Mouse (Mus musculus) R1 (cell line): ENCODE measurements at regions not wholly inside any gene's neighbourhood (a gene's known extent, or its start where the extent isn't known, plus 50 kb on each side); places are given as distances from the start of the nearest gene placed in this dataset.
"Not testable (repeated sequence)": the region's sequence is repeated elsewhere in the genome, so short reads cannot be mapped to it uniquely, and the experiment has no call there.

ENCODE experiments used
- DNase-seq: peaks from one replicate; pipeline ENCODE4 v3.0.0-alpha.2; 2018; ENCODE audit warnings: low read depth, low spot score

DNA sequence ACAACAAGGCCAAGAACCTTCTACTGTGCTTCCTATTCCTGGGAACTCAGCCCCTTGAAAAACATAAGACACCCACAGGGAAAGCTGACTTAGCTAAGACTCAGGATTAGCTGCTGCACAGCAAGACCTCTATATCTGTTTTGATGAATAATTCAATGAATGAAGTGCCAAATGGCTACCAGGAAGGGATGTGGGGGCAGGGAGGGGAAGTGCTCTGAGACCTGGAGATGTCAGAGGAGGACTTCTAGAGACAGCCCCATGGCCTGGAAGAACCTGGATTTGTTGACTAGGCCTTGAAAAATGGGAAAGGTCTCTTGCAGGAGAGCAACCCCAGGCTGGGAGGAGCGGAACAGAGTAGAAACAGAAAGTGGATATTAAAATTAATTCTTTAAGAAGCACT, 388.5 kb upstream of the Klhl29 start:
- DNase-seq = peak; percentile 3

DNA sequence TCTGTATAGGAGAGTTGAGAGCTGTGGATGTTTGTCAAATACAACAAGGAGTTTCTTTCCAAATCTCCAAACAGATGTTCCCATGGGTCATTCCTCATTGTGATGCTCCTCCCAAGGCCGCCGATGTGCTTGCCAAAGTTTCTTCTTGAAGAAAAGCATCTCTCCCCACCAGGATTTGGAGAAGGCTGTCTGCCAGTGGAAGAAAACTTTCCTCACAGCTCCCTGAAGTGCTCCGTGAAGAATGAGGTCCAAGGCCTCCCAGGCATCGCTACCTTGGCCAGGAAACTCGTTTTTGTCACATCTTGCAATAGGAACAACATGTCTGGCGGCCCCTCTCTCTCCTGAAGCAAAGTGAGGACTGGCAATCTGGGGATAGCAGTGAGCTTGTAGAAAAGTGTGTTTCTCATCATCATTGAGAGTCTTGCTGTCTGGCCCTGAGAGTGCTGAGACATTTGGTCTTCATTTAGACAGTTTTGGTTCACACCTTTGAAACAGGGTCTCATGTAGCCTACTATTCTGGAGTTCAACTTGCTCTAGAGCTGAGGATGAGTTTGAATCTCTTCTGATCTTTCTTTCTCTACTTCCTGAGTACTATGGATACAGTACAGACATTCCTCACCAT, 386.9 kb upstream of the Klhl29 start:
- DNase-seq = no peak

DNA sequence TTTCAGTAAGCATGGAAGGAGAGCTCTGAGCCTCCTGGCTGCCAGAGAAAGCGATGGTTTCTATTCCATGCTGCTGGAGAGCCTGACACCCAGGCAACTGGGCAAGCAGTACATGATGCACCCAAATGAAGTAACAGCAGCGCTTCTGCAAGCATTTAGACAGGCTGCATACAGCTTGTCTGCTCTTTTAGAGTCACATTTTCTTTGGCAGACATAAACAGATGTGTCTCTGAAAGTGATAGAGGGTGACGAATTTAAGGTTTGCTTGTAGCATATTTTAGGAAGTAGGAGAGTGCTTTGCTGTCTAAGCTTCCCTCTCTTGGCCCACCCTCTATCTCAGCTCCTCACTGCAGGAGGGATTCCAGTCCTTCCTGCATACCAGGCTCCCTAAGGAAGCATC, 384.0 kb upstream of the Klhl29 start:
- DNase-seq = no peak

DNA sequence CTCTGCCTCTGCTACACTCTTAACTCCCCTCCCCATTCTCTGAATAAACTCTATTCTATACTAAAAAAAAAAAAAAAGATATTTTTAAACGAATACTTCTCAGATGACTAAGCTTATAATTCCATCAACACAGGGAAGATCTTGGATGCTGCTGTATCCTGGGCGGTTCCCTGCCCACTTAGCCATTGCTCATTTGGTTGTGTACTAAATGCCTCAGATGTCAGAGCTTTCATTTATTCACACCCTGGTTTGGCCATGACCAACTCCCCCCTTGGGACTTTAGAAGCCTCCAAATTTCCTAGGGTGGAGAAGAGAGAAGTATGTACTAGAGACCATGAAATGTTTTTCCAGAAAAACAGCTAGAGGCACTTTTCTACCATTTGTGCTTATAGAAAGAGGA, 382.3 kb upstream of the Klhl29 start:
- DNase-seq = no peak

DNA sequence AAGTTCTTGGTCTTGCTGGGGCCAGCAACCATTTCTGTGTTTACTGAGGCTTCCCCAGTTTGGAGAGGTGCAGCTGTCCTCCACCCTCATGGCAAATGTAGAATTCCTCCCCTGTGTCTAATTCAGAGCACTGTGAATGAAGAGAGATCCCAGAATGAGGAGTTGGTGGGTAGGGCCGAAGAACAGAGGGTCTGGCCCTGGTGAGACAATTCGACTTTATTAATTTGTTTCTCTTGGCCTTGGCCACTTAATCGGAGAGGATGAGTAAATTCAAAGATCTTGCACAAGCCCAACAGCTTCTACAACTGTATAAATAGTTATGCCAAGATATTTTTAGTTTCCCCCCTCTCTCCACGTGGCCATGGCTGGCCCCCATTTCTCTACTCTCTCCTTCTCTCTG, 381.9 kb upstream of the Klhl29 start:
- DNase-seq = no peak

DNA sequence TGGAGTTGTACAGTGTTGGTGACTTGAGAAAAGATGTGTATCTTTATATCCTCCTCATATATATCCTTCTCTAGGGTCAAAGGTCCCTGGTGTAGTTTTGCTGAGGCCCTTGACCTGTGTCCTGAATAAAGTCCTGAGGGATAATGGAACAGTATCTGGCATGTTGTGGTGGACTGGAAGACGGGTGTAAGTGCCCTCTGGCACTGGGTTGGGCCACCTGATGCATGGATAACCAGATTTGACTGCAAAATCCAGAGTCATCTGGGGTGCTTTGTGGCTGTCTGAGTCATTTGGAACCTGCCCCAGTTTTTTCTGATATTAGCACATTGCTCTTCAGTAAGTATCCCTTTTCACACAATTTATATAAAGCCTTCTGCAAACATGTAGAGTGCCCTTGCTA, 378.3 kb upstream of the Klhl29 start:
- no peak for DNase-seq

DNA sequence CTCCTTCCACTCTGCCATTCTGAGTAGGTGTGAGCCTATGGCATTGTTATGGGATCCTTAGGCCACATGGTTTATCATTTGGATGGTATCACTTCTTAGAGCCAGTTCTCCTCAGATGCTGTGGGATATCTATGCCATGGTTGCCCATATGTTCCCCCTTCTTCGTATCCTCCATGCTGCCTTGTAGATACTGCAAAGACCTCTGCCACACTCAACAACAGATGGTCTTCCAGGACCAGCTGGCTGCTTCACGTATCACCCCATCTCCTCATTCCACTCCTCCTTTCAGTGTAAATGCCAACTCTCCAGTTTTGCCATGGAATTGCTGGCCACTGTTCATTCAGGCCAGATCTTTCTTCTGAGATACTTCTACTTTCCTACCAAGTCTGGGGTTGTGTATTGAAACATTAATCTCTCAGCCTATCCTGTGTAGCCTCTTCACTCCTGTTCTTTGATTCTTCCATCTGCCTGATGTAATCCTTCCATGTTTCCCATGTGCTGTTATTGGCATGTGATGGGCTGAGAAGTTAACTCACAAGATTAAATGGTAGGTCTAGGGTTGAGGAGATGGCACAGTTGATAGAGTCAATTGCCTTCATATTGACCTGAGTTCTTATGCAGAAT, 368.7 kb upstream of the Klhl29 start:
- no peak for DNase-seq

DNA sequence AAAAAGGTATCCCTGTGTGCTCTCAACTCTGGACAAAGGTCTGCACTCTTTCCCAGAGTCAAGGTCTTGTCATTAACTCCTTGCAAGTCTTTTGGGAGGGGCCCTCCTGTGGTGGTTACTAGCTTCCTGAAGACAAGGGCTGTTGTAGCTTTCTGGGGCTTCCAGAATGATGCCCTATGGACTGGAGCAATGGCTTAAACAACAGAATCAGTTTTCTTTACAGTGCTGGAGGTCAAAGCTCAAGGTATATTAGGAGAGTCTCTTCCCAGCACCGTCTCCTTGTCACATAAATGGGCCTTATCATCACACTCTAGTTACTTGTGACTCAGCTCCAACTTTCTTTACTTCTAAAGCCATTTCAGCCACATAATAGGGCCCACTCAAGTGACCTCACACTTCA, 360.6 kb upstream of the Klhl29 start:
- DNase-seq = no peak

DNA sequence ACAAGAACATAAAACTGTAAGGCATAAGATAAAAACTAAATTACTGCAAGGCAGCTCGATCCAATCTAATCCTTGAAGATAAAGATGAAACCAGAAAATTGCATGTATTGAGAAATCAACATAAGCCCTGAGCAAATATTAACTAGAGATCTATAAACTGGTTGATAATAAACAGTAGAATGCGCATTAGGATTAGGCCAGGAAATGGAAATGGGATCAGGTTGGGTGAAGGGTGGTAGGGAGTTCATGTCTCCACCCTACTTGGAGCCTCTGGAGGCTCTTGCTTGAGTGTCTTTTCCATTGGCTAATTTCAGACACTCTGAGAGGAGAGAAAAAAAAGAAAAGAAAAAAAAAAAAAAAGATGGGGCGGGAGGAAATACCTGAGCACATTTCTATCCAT, 359.4 kb upstream of the Klhl29 start:
- no peak for DNase-seq

DNA sequence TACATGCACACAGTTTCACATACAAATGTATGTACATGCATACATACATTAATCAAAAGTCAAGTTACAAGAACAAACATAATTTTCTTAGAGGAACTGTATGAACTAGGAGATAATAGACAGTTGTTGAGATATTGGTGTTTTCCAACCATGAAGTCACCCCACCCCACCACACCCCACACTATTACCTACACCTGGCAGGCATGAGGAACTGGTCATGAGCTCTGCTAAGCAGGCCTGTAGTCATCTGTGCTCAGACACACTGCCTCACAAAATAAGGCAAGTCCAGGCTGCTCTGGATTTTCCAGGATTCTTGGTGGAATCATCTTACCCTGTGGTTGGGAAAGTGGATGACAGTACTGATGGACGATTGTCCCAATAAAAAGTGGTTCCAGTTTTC, 347.6 kb upstream of the Klhl29 start:
- no peak for DNase-seq

DNA sequence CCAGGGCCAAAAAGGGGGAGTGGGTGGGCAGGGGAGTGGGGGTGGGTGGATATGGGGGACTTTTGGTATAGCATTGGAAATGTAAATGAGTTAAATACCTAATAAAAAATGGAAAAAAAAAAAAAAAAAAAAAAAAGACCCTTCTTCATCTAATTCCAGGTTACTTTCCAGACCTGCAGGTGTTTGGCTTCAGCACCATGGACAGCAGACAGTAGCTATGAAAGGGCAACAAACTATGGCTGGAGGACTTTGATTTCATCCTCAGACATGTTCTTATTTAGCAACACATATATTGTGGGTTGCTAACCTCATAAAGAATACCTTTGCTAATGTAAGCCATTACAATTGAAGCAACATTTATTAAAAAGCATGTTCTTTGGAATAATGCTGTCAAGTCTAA, 342.0 kb upstream of the Klhl29 start:
- peak; percentile 46 for DNase-seq

DNA sequence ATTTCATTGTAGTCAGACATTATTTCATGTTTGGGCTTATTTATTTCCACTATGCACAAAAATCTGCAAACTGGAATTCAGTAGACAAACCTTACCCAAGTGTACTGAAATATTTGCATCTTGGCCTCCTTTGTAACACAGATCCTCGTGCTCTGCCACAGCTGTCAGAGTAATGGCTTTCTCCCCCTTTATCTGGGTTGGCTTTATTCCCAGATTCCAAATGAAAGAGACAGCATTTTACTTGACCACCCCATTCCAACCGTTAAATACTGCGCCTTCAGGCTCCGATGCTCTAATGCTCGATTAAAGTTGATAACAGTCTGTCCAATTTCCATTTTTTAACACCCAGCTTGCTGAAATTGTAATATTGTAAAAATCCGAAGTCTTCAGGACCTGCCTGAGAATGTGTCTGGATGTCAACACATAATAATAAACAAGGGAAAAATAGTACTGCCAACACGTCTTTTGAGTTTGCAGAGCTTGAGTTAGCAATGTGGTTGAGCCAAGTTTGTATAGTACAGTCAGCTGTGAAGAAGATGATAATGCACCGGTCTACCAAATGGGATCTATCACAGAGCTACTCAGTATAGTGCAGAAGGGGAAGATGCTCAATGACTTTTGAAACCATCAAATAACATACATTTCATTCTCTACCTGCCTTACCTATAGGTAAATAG, 323.4 kb upstream of the Klhl29 start:
- no peak for DNase-seq

DNA sequence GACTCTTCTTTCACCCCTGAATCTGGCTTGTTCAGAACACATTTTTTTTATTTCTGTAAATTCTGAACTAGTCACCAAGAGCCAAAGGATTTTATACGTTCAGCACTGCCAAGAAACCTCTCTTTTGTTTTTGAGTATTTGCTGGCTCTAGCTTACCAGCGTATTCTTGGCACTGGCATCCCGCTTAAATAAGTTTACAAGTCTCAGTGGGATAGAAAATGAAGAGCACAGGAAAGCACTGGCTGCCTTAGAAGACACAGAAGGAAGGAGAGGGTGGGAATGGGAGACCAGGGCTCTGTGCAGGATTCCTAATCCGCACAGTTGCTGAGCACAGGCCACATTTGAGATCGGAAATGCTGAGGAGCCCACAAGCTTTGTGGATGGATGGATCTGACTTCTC, 306.7 kb upstream of the Klhl29 start:
- no peak for DNase-seq

DNA sequence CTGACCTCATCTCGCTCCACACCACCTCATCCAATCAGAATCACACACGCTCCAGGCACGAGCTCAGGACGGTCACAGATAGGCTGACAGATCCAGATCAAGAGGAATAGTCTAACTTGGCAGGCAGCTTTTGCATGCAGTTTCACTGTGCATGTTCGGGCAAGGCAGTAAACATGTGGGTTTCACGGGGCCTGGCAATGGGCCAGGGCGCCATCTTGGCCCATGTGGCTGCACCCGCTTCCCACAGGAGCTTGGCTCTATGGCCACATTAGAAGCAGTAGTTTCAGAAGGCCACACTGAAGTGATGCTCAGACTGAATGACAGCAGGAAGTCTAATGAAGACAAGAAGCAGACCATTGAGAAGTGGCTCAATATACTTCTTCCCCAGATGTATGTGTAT, 302.6 kb upstream of the Klhl29 start:
- not testable (repeated sequence) for DNase-seq

DNA sequence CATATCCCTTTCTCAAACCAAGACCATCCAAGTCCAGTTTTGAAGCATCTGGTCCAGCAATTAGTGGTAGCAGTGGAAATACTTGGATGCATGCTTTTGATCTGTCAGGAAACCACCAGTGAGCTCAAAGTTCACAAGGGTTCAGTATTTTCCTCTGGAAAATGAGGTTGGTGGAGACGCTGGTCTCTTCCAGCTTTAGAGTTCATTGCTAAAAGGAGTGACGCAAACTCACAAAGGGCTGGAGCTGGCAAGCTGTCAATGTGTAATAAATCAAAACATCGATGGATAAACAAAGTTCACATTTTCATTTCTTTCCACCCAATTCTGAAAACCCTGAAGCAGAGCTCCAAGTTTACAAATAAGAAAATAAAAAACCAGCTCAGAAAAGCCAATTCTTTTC, 293.0 kb upstream of the Klhl29 start:
- no peak for DNase-seq

DNA sequence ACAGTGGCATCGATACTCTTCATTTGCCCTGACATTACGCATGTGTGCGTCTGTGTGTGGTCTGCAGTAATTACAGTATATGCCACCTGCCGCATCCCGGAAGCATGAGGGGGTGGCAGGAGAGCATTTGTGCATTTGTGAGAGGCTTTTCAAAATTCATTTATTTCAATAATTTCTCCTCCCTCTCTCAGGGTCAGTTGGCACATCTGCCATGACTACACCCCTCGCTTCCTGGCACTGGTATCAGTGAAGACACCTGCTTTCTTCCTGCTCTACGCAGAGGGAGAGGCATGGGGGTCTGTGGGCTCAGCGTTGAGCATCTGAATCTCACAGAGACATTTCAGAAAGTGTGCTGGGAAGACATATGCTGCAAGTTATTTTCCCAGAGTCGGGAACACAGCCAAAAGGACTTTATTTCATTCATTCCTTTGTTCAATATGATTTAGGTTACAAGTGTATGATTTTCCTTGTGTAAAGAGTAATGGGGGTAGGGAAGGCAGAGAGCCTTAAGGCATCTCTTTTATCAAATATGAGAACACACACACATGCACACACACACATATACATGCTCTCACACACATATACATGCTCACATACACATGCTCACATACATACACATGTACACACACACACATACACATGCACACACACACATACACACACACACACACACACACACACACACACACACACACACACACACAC, 262.2 kb upstream of the Klhl29 start:
- no peak for DNase-seq

DNA sequence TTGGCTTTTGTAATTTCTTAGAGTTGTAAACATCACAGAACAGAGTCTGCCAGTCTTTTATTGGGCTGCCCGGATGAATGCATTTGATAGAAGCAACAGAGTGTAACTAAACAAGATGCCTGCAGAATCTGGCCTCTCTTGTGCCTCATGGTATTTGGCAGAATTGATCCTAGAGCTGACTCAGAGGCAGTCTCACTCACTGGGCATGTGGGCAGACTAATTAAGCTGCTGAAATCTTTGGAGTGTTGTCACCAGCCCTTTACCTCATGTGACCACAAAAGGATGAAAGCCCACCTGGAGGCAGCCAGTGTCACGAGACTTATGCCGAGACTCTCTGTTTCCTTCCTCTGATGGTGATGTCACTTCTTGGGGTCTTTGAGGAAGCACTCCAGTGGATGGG, 258.5 kb upstream of the Klhl29 start:
- no peak for DNase-seq

DNA sequence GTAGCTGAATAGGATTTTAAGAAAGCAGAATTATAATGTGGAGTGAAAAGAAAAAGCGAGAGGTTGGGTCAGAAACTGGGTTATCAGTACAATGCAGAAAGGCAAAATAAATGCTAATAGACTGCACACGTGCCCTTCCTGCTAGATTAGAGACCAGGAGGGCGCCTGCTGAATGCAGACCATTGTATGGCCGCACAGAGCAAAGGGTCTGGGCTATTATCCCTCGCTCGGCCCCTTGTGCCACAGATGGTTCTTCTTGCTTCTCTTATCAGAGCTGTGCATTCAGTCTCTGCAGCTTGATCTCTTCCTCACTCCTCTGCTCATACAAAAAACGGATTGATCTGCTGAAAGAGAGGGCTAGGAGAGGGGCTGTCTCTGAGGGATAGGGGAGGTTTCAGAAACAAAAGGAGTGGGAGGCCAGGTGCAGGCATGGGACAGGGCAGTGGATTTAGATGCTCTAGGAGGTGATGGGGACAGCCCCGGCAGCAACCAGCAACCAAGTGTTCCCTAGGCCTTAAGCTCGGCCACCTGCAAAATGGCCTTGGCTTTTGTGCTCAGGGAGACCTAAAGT, 225.7 kb upstream of the Klhl29 start:
- no peak for DNase-seq

DNA sequence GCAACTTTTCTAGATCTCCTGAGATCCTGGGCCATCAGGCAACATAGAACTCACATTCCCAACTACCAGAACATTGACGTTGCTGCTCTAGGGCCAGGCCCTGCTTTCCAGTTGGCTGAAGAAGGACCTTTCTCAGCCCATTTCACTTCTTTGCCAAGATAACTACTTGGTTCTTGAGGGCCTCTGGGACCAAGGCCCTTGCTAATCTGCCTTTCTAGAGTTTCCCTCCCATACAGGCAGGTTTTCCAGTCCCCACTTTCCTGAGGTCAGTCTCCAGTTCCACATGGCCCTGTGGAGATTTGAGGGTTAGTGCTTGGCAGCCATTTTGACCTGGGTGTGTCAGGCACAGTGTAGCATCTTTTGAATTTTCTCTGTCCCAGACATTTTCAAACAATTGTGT, 223.9 kb upstream of the Klhl29 start:
- no peak for DNase-seq

DNA sequence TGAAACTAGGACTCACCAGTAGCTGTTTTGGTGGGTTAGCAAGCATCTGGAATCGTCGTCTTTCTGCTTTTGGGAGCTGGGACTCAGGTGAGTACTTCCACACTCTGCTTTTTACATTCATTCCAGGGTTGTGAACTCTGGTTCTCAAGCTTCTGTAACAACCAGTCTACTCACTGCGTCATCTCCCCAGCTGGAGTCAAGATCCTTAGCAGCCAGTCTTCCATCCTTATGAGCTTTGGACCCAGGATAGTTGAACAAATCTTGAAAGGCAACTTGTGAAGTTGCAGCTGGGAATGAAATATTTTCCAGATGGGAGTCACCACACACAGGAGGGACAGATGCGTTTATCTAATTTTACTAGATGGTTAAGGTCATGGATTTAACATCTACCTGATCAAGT, 223.5 kb upstream of the Klhl29 start:
- no peak for DNase-seq

DNA sequence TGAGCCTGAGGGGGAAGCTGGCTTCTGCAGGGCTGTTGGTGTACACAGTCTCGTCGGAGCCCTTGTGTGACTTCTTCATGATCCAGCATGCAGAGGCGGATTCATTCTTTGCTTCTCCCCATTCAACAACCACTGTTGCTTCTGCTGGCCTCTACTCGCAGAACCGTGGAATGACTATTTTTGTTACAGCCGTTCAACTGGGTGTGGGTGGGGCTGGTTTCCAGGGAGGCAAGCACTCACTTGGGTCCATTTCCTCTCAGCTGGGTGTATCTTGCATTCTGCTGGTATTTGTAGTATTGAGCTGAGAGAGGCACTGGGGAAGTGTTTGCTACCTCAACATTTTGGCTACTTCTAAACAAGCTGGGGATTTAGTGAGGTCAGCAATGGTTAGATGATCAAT, 197.3 kb upstream of the Klhl29 start:
- DNase-seq = peak; percentile 1

DNA sequence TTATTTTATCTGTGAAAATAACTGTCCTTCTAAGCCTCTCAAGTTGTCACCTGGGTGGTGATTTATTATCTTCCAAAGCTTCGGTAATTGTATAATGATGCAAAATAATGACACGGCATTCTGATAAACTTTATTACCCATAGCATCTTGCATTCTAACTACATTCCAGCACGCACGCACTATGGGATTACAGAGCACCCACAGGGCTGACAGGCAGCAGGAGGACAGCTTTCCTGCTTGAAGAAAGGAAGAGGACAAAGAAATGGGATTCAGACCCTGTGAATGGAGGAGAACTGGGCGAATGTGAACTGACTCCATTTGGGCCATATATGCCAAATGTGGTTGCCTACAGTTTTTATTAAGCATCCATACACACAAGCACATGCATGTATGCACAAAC, 193.5 kb upstream of the Klhl29 start:
- DNase-seq = no peak
